Mouse (Mus musculus) cerebellum, adult 9-11 months (tissue): Measurements from ENCODE around the gene Asic3.
"Not testable (repeated sequence)": the region's sequence is repeated elsewhere in the genome, so short reads cannot be mapped to it uniquely, and the experiment has no call there.

Source experiments
- DNase-seq: peaks from one replicate; pipeline ENCODE4 v3.0.0; 2022

The Asic3 gene

GRCm38 (mm10) chr5:24389011-24389657 is 24.1 kb upstream of the Asic3 start:
- no peak for DNase-seq

GRCm38 (mm10) chr5:24389658-24390020 is 23.6 kb upstream of the Asic3 start:
- DNase-seq, result no peak

- DNase-seq, result peak; percentile 48
Measured at GRCm38 (mm10) chr5:24391864-24392263, 21.3 kb upstream of the Asic3 start, which contains the start of gene Atg9b. TSS of gene Atg9b (minus strand) at chr5:24392143.

GRCm38 (mm10) chr5:24392724-24393123 is 20.5 kb upstream of the Asic3 start:
- DNase-seq, result peak; percentile 57

- DNase-seq, result peak; percentile 82
Measured at GRCm38 (mm10) chr5:24393392-24393997, 19.7 kb upstream of the Asic3 start, which contains the start of gene Abcb8. TSS of gene Abcb8 (plus strand) at chr5:24393663.

GRCm38 (mm10) chr5:24394165-24394894 is 18.9 kb upstream of the Asic3 start:
- DNase-seq, result peak; percentile 98

- DNase-seq, result not testable (repeated sequence)
Measured at GRCm38 (mm10) chr5:24396254-24396653, 16.9 kb upstream of the Asic3 start.

GRCm38 (mm10) chr5:24399686-24400085 is 13.5 kb upstream of the Asic3 start:
- no peak for DNase-seq

- peak; percentile 43 for DNase-seq
Measured at GRCm38 (mm10) chr5:24400362-24400761, 12.8 kb upstream of the Asic3 start.

GRCm38 (mm10) chr5:24400911-24401605 is 12.1 kb upstream of the Asic3 start:
- DNase-seq, result no peak

- no peak for DNase-seq
Measured at GRCm38 (mm10) chr5:24401969-24402368, 11.2 kb upstream of the Asic3 start.

- no peak for DNase-seq
Measured at GRCm38 (mm10) chr5:24404594-24405360, 8.4 kb upstream of the Asic3 start.

GRCm38 (mm10) chr5:24405389-24405876 is 7.8 kb upstream of the Asic3 start:
- DNase-seq, result no peak

- peak; percentile 44 for DNase-seq
Measured at GRCm38 (mm10) chr5:24408651-24409050, 4.5 kb upstream of the Asic3 start.

GRCm38 (mm10) chr5:24409466-24409865 is 3.7 kb upstream of the Asic3 start:
- no peak for DNase-seq

- no peak for DNase-seq
Measured at GRCm38 (mm10) chr5:24412063-24412462, 1.1 kb upstream of the Asic3 start.

- no peak for DNase-seq
Measured at GRCm38 (mm10) chr5:24413938-24414337, 746 bp downstream of the Asic3 start.

- peak; percentile 81 for DNase-seq
Measured at GRCm38 (mm10) chr5:24416222-24416736, 3.1 kb downstream of the Asic3 start.

GRCm38 (mm10) chr5:24417587-24417986 is 4.4 kb downstream of the Asic3 start:
- DNase-seq, result no peak

- no peak for DNase-seq
Measured at GRCm38 (mm10) chr5:24420381-24420780, 7.2 kb downstream of the Asic3 start.

GRCm38 (mm10) chr5:24423129-24424003 is 10.2 kb downstream of the Asic3 start, which contains the start of the genes Cdk5 and Slc4a2:
TSS of gene Cdk5 (minus strand) at chr5:24423530.
TSS of gene Slc4a2 (plus strand) at chr5:24423837.
- peak; percentile 99 for DNase-seq
